Mouse (Mus musculus) embryonic facial prominence, embryonic 10.5 days (tissue): ENCODE data around the gene Ifnar1. TPM values are rescaled to one million over a fixed set of nuclear protein-coding genes. Genes with fewer than 3 reads are reported as not detected.
A peak's percentile ranks its signal among the peaks of the same experiment; 100 is the strongest.

ENCODE experiments used
- DNase-seq: peaks from one replicate; pipeline ENCODE4 v3.0.0-alpha.2; 2017; ENCODE audit warnings: low spot score
- H3K27ac ChIP-seq: fragments of 300-500 bp; sonication (generic); replicated peaks from 2 replicates; pipeline ENCODE4 v1.5.1; 2016; ENCODE audit warnings: mild to moderate bottlenecking
- H3K27me3 ChIP-seq: fragments of 300-500 bp; sonication (generic); replicated peaks from 2 replicates; pipeline ENCODE4 v1.6.1; 2016; ENCODE audit warnings: low read depth, mild to moderate bottlenecking; ENCODE audit not compliant: poor library complexity, severe bottlenecking
- H3K36me3 ChIP-seq: fragments of 300-500 bp; sonication (generic); replicated peaks from 2 replicates; pipeline ENCODE4 v1.6.1; 2016; ENCODE audit warnings: mild to moderate bottlenecking, moderate library complexity
- H3K4me1 ChIP-seq: fragments of 300-500 bp; sonication (generic); 2 replicates; pipeline ENCODE4 v1.6.1; 2016
- H3K4me3 ChIP-seq: fragments of 300-500 bp; sonication (generic); 2 replicates; pipeline ENCODE4 v1.5.1; 2016; ENCODE audit warnings: mild to moderate bottlenecking, moderate library complexity
- H3K9me3 ChIP-seq: fragments of 300-500 bp; sonication (generic); 2 replicates; pipeline ENCODE4 v1.6.1; 2016; ENCODE audit warnings: mild to moderate bottlenecking
- WGBS: fragments of 180-500 bp; shearing (Covaris S2); methylation state at CpG from one replicate; pipeline ENCODE4 v1.1.7; 2016; 5-methylcytosine and 5-hydroxymethylcytosine counted together
- microRNA-seq: library from miRNA; unstranded; fragments of <30 nt; microRNA quantifications from one replicate; pipeline ENCODE4, GENCODE M21; 2017
- polyA plus RNA-seq: library from polyadenylated mRNA; unstranded; fragments of >200 nt; fragmentation: Nextera tagmentation; extraction: Ambion mirVana; gene quantifications from 2 replicates; pipeline ENCODE4 v1.2.1, GENCODE M21; 2016

Ifnar1 gene
- polyA plus RNA-seq, 1 experiment from 2014 or later, result 57.6 TPM

DNA sequence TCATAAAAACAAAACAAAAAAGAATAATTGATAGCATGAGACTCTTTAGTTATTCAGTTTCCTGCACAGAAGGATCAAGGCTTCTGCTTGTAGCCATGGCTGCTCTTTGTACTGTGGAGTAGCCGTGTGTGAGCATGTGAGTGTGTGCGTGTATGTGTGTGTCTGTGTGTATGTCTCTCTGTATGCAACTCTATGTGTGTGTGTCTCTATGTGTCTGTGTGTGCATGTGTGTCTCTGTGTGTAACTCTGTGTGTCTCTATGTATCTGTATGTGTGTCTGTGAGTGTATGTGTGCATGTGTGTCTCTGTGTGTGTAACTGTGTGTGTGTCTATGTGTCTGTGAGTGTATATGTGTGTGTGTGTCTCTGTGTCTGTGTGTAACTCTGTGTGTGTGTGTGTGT lies 64.0 kb downstream of the Ifnar1 start:
- H3K36me3 ChIP-seq, result no peaks in the 10 kb centered on the region
- peak overlapping the region; percentile 26; the same call in 1 of the 2 replicates for H3K4me3 ChIP-seq
- no peak for DNase-seq
- 78% methylated on average over 2 of the region's 2 CpGs for WGBS
- no peaks in the 10 kb centered on the region for H3K9me3 ChIP-seq
- H3K27ac ChIP-seq, result no peak overlapping the region
- H3K4me1 ChIP-seq, result peaks cover 77% of the 10 kb centered on the region
- H3K27me3 ChIP-seq, result peaks cover 10% of the 10 kb centered on the region

DNA sequence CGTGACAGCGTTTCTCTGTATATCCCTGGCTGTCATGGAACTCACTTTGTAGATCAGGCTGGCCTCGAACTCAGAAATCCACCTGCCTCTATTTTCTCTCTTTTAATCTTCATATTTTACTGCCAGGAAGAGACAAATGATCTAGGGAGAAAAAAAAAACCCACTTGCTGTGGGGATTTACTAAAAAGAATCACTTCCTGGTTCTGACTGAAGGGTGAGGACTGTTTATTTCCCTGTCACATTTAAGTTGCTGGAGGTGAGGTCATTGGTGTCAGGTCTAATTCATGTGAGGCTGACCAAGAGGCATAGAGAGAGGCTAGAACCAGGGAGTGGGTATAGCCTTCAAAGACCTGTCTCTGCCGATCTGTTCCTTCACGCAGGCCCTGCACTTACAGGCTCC lies 64.6 kb downstream of the Ifnar1 start:
- H3K4me1 ChIP-seq, result peaks cover 83% of the 10 kb centered on the region
- WGBS, result 57% methylated on average over 5 of the region's 5 CpGs
- H3K4me3 ChIP-seq, result no peak overlapping the region
- H3K36me3 ChIP-seq, result peaks cover under 1% of the 10 kb centered on the region; the same call in 1 of the 2 replicates
- H3K27me3 ChIP-seq, result peaks cover 10% of the 10 kb centered on the region
- DNase-seq, result no peak
- no peaks in the 10 kb centered on the region for H3K9me3 ChIP-seq
- no peak overlapping the region for H3K27ac ChIP-seq

DNA sequence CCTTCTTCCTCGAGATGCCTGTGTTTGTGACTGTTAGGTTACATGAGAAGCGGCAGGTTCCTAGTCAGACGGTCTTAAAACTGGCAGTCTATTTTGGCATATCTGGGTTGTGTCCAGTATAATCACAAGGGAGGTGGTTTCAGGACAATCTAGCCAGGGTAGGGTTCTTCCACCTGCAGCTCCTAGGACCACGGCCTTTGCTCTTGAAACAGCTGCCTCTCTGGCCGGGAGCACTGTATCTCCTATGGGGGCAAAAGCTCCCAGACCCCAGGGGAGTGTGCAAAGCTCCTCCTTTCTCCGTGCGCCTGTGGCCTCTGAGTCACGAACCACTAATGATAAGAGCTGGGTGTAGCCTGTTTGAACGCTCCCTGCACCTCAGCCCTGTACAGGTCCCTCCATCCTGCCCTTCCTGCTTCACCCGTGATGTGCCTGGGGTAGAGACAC lies 66.1 kb downstream of the Ifnar1 start:
- Histone ChIP-seq H3K27ac (no peak overlapping the region), H3K4me1 (peaks cover 81% of the 10 kb centered on the region), H3K27me3 (no peaks in the 10 kb centered on the region; the same call in 1 of the 2 replicates), H3K9me3 (no peaks in the 10 kb centered on the region), H3K4me3 (no peak overlapping the region), H3K36me3 (peaks cover 15% of the 10 kb centered on the region)
- 77% methylated on average over 10 of the region's 10 CpGs for WGBS
- no peak for DNase-seq

DNA sequence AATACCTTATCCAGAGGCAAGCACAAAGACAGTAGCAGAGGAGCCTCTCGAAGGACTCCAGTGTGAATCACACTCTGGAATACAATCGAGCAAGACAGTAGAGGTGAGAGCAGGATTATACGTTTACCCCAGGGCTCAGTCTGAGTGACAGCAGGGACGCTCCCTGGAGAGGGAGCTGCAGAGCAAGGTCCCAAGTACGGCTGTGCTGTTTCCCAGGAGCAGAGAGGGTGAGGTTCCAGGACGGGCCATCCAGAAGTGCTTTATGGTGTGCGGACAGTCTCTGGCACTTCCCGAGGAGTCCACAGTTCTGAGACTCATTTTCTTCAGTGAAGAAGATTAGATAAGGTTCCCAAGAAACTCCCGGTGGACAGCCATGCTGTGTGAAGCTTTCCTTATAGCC lies 67.0 kb downstream of the Ifnar1 start:
- Histone ChIP-seq H3K4me1 (peaks cover 82% of the 10 kb centered on the region), H3K27ac (no peak overlapping the region), H3K36me3 (peaks cover 15% of the 10 kb centered on the region), H3K4me3 (no peak overlapping the region), H3K9me3 (no peaks in the 10 kb centered on the region), H3K27me3 (no peaks in the 10 kb centered on the region; the same call in 1 of the 2 replicates)
- DNase-seq, result no peak
- 55% methylated on average over 9 of the region's 9 CpGs for WGBS

DNA sequence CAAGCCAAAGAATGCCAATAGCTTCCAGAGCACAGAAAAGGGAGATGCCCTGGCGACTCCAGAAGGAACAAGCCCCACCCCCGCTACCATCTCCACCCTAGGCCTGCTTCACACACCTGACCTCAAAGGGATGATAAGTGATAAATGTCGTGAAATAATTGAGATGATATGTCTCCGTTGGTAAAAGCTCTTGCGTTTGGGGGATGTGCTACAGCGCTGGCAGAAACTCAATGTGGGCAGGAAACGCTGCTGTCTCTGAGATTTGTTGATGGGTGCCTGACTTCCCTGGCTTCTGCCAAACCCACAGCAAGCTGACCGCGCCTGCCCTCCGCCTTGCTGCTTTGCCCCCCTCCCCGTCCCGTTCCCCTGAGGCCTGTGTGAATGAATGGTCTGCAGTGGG lies 68.6 kb downstream of the Ifnar1 start:
- WGBS, result 56% methylated on average over 12 of the region's 12 CpGs
- Histone ChIP-seq H3K4me1 (peaks cover 68% of the 10 kb centered on the region), H3K27ac (peak overlapping the region; percentile 32; the same call in 1 of the 2 replicates), H3K9me3 (no peaks in the 10 kb centered on the region), H3K36me3 (peaks cover 27% of the 10 kb centered on the region), H3K4me3 (no peak overlapping the region), H3K27me3 (no peaks in the 10 kb centered on the region)
- DNase-seq, result no peak

DNA sequence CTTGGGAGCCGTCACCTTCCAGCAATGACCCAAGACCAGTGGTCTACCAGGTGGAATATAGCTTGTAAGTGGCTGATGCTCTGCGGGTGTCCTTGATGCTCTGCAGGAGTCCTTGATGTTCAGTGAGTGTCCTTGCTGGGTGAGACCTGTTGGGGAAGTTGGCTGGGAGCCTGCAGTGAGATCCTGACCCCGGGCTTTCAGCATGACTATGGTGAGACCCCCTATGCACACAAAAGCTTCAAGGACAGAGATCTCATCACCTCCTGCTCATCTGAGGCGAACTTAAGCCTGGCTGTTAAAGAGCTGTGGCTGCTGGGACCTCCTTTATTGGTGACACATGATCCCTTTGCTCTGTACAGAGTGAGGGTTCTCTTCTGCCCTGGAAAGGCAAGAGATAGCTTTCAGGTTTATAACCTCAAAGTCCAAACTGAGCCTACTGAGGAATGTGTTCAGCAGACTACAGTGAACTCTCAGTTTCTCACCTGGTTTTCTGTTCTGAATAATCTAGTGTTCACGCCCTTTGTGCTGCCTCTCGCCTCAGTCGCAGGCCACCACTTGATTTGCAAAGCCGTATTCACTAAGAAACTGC lies 70.1 kb downstream of the Ifnar1 start:
- Histone ChIP-seq H3K27ac (no peak overlapping the region), H3K27me3 (no peaks in the 10 kb centered on the region), H3K9me3 (no peaks in the 10 kb centered on the region), H3K4me1 (peaks cover 53% of the 10 kb centered on the region), H3K4me3 (no peak overlapping the region), H3K36me3 (peaks cover 39% of the 10 kb centered on the region)
- 89% methylated on average over 8 of the region's 8 CpGs for WGBS
- DNase-seq, result no peak

DNA sequence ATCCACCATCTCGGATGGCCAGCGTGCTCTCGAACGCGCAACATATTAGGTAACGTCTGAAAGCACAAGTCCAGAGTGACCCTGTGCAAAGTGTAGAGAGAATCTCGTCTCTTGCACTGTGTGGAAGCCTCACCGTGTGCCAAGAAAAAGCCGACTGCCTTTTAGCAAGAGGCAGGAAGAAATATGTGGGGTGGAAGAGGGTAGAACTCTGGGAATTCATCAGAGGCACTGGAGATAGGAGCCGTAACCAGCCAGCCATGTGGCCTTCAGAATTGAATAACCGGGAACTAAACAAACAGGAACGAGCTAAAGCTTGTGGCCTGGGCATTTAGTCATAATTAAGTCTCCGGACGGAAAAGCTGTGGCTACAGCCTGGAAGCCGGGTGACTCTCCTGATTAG lies 71.6 kb downstream of the Ifnar1 start:
- no peaks in the 10 kb centered on the region for H3K9me3 ChIP-seq
- no peaks in the 10 kb centered on the region for H3K27me3 ChIP-seq
- 72% methylated on average over 15 of the region's 15 CpGs for WGBS
- peaks cover 48% of the 10 kb centered on the region for H3K4me1 ChIP-seq
- DNase-seq, result peak; percentile 22
- no peak overlapping the region for H3K4me3 ChIP-seq
- peak overlapping the region; percentile 76 for H3K27ac ChIP-seq
- peaks cover 52% of the 10 kb centered on the region for H3K36me3 ChIP-seq

Small RNAs within 50 kb of the gene (microRNA-seq; reads per million reads assigned to microRNA genes)
- gene Mir6367, result not detected

Other genes with a start within 250 kb of the Ifnar1 start
- 1.9 and 3.3 TPM in 2 replicates for gene Olig1, start 215.5 kb upstream of the Ifnar1 start, polyA plus RNA-seq
- gene Ifnar2, start 112.5 kb upstream of the Ifnar1 start, polyA plus RNA-seq, result 29.7 and 31.0 TPM in 2 replicates
- gene Gm21970, start 93.5 kb upstream of the Ifnar1 start, polyA plus RNA-seq, result not detected in 2 replicates
- 7.8 and 8.9 TPM in 2 replicates for gene Il10rb, start 79.1 kb upstream of the Ifnar1 start, polyA plus RNA-seq
- 29.9 and 32.7 TPM in 2 replicates for gene Ifngr2, start 61.8 kb downstream of the Ifnar1 start, polyA plus RNA-seq
- 25.6 and 28.5 TPM in 2 replicates for gene Tmem50b, start 112.6 kb downstream of the Ifnar1 start, polyA plus RNA-seq
- gene Dnajc28, start 133.8 kb downstream of the Ifnar1 start, polyA plus RNA-seq, result 4.2 and 4.6 TPM in 2 replicates
- 168 and 185 TPM in 2 replicates for gene Gart, start 161.7 kb downstream of the Ifnar1 start, polyA plus RNA-seq
- 112 and 119 TPM in 2 replicates for gene Son, start 162.3 kb downstream of the Ifnar1 start, polyA plus RNA-seq
- gene Donson, start 203.5 kb downstream of the Ifnar1 start, polyA plus RNA-seq, result 31.9 and 37.5 TPM in 2 replicates
- gene Cryzl1, start 243.7 kb downstream of the Ifnar1 start, polyA plus RNA-seq, result 60.0 and 63.7 TPM in 2 replicates
- 40.1 and 43.5 TPM in 2 replicates for gene Itsn1, start 244.0 kb downstream of the Ifnar1 start, polyA plus RNA-seq